Mouse (Mus musculus): ENCODE results near the gene Gramd1a. TPM values are rescaled to one million over a fixed set of nuclear protein-coding genes. Genes with fewer than 3 reads are reported as not detected.
A peak's percentile ranks its signal among the peaks of the same experiment; 100 is the strongest.

The Gramd1a gene
- 9.3 and 10.7 TPM in 2 replicates for polyA plus RNA-seq (2015; fragmentation: Nextera tagmentation; extraction: Ambion mirVana)

GRCm38 (mm10) chr7:31155296-31156033 is at the start of gene Gramd1a:
Gene Gramd1a, minus strand, starts transcription at chr7:31155896.
- peaks cover 24% of the 10 kb centered on the region for H3K4me1 ChIP-seq (replicated peaks)
- peak within 1 kb of the TSS; percentile 39 for H3K4me2 ChIP-seq
- H3K27me3 ChIP-seq, result no peaks in the 10 kb centered on the region
- 51% methylated on average over 5 of the region's 5 CpGs for WGBS (ENCODE audit: insufficient replicate concordance)
- no peak within 1 kb of the TSS for H3K9ac ChIP-seq
- no peak for DNase-seq
- H3K27ac ChIP-seq, result peak within 1 kb of the TSS; percentile 58
- peak within 1 kb of the TSS; percentile 10; the same call in 1 of the 2 replicates for H3K4me3 ChIP-seq (replicated peaks)
- no peaks in the 10 kb centered on the region for H3K36me3 ChIP-seq
- H3K9me3 ChIP-seq (replicated peaks), result no peaks in the 10 kb centered on the region
- no peak; the same call in 1 of the 2 replicates for ATAC-seq (ENCODE audit: low read depth)

- Histone ChIP-seq H3K9ac (no peak overlapping the region), H3K4me2 (no peak overlapping the region), H3K9me3 (replicated peaks) (no peaks in the 10 kb centered on the region), H3K27ac (no peak overlapping the region), H3K27me3 (no peaks in the 10 kb centered on the region), H3K4me3 (replicated peaks) (no peak overlapping the region), H3K4me1 (replicated peaks) (no peaks in the 10 kb centered on the region), H3K36me3 (no peaks in the 10 kb centered on the region)
- ATAC-seq (ENCODE audit: low read depth) (no peak), DNase-seq (no peak)
- WGBS (ENCODE audit: insufficient replicate concordance), result 44% methylated on average over 3 of the region's 3 CpGs
Observed at GRCm38 (mm10) chr7:31195591-31196307, 40.1 kb upstream of the Gramd1a start.

- Histone ChIP-seq H3K9ac (no peak overlapping the region), H3K27ac (no peak overlapping the region), H3K4me2 (no peak overlapping the region), H3K27me3 (no peaks in the 10 kb centered on the region), H3K4me3 (replicated peaks) (no peak overlapping the region), H3K4me1 (replicated peaks) (no peaks in the 10 kb centered on the region), H3K9me3 (replicated peaks) (no peaks in the 10 kb centered on the region), H3K36me3 (no peaks in the 10 kb centered on the region)
- ATAC-seq (ENCODE audit: low read depth) (no peak), DNase-seq (no peak)
- WGBS (ENCODE audit: insufficient replicate concordance), result 53% methylated on average over 4 of the region's 4 CpGs
Observed at GRCm38 (mm10) chr7:31184711-31185110, 29.0 kb upstream of the Gramd1a start.

GRCm38 (mm10) chr7:31182863-31183262 is 27.2 kb upstream of the Gramd1a start:
- Histone ChIP-seq H3K9ac (no peak overlapping the region), H3K36me3 (no peaks in the 10 kb centered on the region), H3K4me1 (replicated peaks) (no peaks in the 10 kb centered on the region), H3K9me3 (replicated peaks) (no peaks in the 10 kb centered on the region), H3K4me3 (replicated peaks) (no peak overlapping the region), H3K27me3 (no peaks in the 10 kb centered on the region), H3K4me2 (no peak overlapping the region), H3K27ac (no peak overlapping the region)
- WGBS (ENCODE audit: insufficient replicate concordance), result 23% methylated on average over 2 of the region's 2 CpGs
- DNase-seq (no peak), ATAC-seq (ENCODE audit: low read depth) (no peak)

- Histone ChIP-seq H3K27ac (no peak overlapping the region), H3K36me3 (no peaks in the 10 kb centered on the region), H3K4me1 (replicated peaks) (no peaks in the 10 kb centered on the region), H3K9me3 (replicated peaks) (no peaks in the 10 kb centered on the region), H3K27me3 (peaks cover 4% of the 10 kb centered on the region; the same call in 1 of the 2 replicates), H3K9ac (no peak overlapping the region), H3K4me3 (replicated peaks) (no peak overlapping the region), H3K4me2 (peak overlapping the region; percentile 26; the same call in 1 of the 2 replicates)
- DNase-seq (no peak), ATAC-seq (ENCODE audit: low read depth) (0 out of 2 replicates have a peak, but pooled peaks have one; percentile 36)
- 23% methylated on average over 22 of the region's 22 CpGs for whole genome bisulfite sequencing (ENCODE audit: insufficient replicate concordance)
Observed at GRCm38 (mm10) chr7:31176886-31177763, 21.4 kb upstream of the Gramd1a start.

- Histone ChIP-seq H3K9me3 (replicated peaks) (no peaks in the 10 kb centered on the region), H3K36me3 (no peaks in the 10 kb centered on the region), H3K4me3 (replicated peaks) (no peak overlapping the region), H3K4me1 (replicated peaks) (no peaks in the 10 kb centered on the region), H3K27ac (no peak overlapping the region), H3K9ac (no peak overlapping the region), H3K4me2 (no peak overlapping the region), H3K27me3 (peaks cover 4% of the 10 kb centered on the region; the same call in 1 of the 2 replicates)
- DNase-seq, result no peak
- 57% methylated on average over 3 of the region's 3 CpGs for WGBS (ENCODE audit: insufficient replicate concordance)
- no peak for ATAC-seq (ENCODE audit: low read depth)
Observed at GRCm38 (mm10) chr7:31175096-31175495, 19.4 kb upstream of the Gramd1a start.

GRCm38 (mm10) chr7:31174466-31174865 is 18.8 kb upstream of the Gramd1a start:
- Histone ChIP-seq H3K4me2 (no peak overlapping the region), H3K9ac (no peak overlapping the region), H3K36me3 (no peaks in the 10 kb centered on the region), H3K27me3 (peaks cover 4% of the 10 kb centered on the region; the same call in 1 of the 2 replicates), H3K9me3 (replicated peaks) (no peaks in the 10 kb centered on the region), H3K27ac (no peak overlapping the region), H3K4me3 (replicated peaks) (no peak overlapping the region), H3K4me1 (replicated peaks) (no peaks in the 10 kb centered on the region)
- DNase-seq (no peak), ATAC-seq (ENCODE audit: low read depth) (no peak)
- WGBS (ENCODE audit: insufficient replicate concordance), result 51% methylated on average over 8 of the region's 8 CpGs

- Histone ChIP-seq H3K9ac (no peak overlapping the region), H3K9me3 (replicated peaks) (no peaks in the 10 kb centered on the region), H3K4me1 (replicated peaks) (no peaks in the 10 kb centered on the region), H3K27ac (no peak overlapping the region), H3K4me3 (replicated peaks) (no peak overlapping the region), H3K36me3 (no peaks in the 10 kb centered on the region), H3K27me3 (no peaks in the 10 kb centered on the region), H3K4me2 (no peak overlapping the region)
- 8% methylated on average over 2 of the region's 2 CpGs for WGBS (ENCODE audit: insufficient replicate concordance)
- ATAC-seq (ENCODE audit: low read depth), result no peak
- DNase-seq, result no peak
Observed at GRCm38 (mm10) chr7:31172238-31172637, 16.5 kb upstream of the Gramd1a start.

GRCm38 (mm10) chr7:31170520-31170919 is 14.8 kb upstream of the Gramd1a start:
- H3K4me2 ChIP-seq, result no peak overlapping the region
- no peak overlapping the region for H3K27ac ChIP-seq
- DNase-seq (no peak), ATAC-seq (ENCODE audit: low read depth) (no peak)
- no peaks in the 10 kb centered on the region for H3K4me1 ChIP-seq (replicated peaks)
- no peaks in the 10 kb centered on the region for H3K27me3 ChIP-seq
- WGBS (ENCODE audit: insufficient replicate concordance), result 91% methylated on average over 9 of the region's 9 CpGs
- H3K9me3 ChIP-seq (replicated peaks), result no peaks in the 10 kb centered on the region
- no peak overlapping the region for H3K4me3 ChIP-seq (replicated peaks)
- H3K9ac ChIP-seq, result no peak overlapping the region
- H3K36me3 ChIP-seq, result no peaks in the 10 kb centered on the region

GRCm38 (mm10) chr7:31168412-31168811 is 12.7 kb upstream of the Gramd1a start:
- no peak for DNase-seq
- peak; percentile 68 for ATAC-seq (ENCODE audit: low read depth)
- 15% methylated on average over 8 of the region's 8 CpGs for WGBS (ENCODE audit: insufficient replicate concordance)
- Histone ChIP-seq H3K9me3 (replicated peaks) (no peaks in the 10 kb centered on the region), H3K27me3 (no peaks in the 10 kb centered on the region), H3K9ac (no peak overlapping the region), H3K36me3 (no peaks in the 10 kb centered on the region), H3K4me1 (replicated peaks) (no peaks in the 10 kb centered on the region), H3K27ac (no peak overlapping the region), H3K4me2 (no peak overlapping the region), H3K4me3 (replicated peaks) (no peak overlapping the region)

- DNase-seq, result no peak
- Histone ChIP-seq H3K9me3 (replicated peaks) (no peaks in the 10 kb centered on the region), H3K27me3 (no peaks in the 10 kb centered on the region), H3K4me1 (replicated peaks) (peaks cover 18% of the 10 kb centered on the region), H3K4me2 (no peak overlapping the region), H3K27ac (no peak overlapping the region), H3K9ac (no peak overlapping the region), H3K4me3 (replicated peaks) (no peak overlapping the region), H3K36me3 (no peaks in the 10 kb centered on the region)
- 18% methylated on average over 1 of the region's 1 CpGs for WGBS (ENCODE audit: insufficient replicate concordance)
- no peak for ATAC-seq (ENCODE audit: low read depth)
Observed at GRCm38 (mm10) chr7:31164748-31165147, 9.1 kb upstream of the Gramd1a start.

All from liver, embryonic 13.5 days (tissue).